Mouse (Mus musculus) brain, embryonic 14.5 days (tissue): ENCODE data around the gene Anks1b.

Experiments used
- CTCF ChIP-seq: fragments of 200-500 bp; IDR thresholded peaks from 2 replicates; pipeline ENCODE4 v1.5.1; 2012; ENCODE audit warnings: inconsistent platforms, mild to moderate bottlenecking, moderate library complexity, borderline replicate concordance; ENCODE audit not compliant: insufficient read depth, insufficient read length; ENCODE audit errors: extremely low read depth
- POLR2A ChIP-seq: fragments of 200-500 bp; IDR thresholded peaks from 2 replicates; pipeline ENCODE4 v1.6.1; 2012; ENCODE audit warnings: mild to moderate bottlenecking, inconsistent platforms, borderline replicate concordance; ENCODE audit not compliant: poor library complexity, insufficient read depth, insufficient read length, severe bottlenecking; ENCODE audit errors: extremely low read depth

DNA sequence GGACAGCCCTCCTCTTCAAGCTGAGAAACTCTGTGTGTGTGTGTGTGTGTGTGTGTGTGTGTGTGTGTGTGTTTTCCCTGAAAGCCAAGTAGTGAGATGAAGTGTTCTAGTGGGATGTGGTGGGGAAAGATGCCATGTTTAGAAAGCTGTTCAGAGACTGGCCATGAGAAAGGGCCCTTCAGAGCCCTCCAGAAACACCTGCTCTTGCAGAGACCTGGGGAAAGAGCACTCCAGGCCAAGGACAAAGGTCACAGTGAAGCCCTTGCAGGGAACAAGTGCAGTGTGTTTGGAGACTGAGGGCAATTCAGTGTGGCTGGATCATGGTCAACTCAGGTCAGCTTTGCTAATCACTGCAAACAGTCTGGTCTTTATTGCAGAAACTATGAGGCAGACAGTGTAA lies 961.9 kb downstream of the Anks1b start:
- TF ChIP-seq CTCF (no peak), POLR2A (no peak)
